In the genomic region with DNA sequence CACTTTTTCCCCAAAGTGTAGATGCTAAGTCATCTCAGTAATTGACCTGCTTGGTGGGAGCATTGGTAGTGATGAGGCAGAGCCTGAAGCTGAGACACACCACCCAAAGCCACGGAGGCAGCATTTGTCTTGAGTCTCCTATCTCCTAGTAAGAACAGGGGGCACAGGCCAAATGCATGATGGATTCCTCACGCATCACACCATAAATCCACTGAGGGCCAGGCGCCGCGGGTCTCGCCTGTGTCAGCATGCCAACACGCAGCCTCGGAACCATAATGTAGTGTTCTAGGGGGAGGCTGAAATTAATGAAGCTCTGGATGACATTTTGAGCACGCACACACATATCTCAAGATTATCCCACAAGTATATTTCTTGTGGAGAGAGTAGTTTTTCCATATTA, we compare ENCODE assay signal across 19 mouse cellular contexts.
DNase-seq lines count a peak whose midpoint lies in the region; ATAC-seq and TF ChIP-seq lines count a peak whose summit lies in the region.
"Had no signal": no experiment of that assay in that cellular context is flagged by ENCODE, and none has a peak within 500 bp of the region (broad histone marks: within the 10 kb centered on the region; RNA-seq: fewer than 3 reads in every experiment).

No protein-coding gene starts in this region.

- H3K36me3 ChIP-seq in lung, embryonic 14.5 days (ENCODE audit: insufficient read depth): no peaks in the 10 kb centered on the region
- H3K36me3 ChIP-seq in lung, postnatal 0 days (ENCODE audit: insufficient read depth, low read length): no peaks in the 10 kb centered on the region
- H3K36me3 ChIP-seq: G1E had no signal

- no peaks in the 10 kb centered on the region for H3K27me3 ChIP-seq in lung, embryonic 14.5 days (ENCODE audit: insufficient read depth, low read length)
- no peaks in the 10 kb centered on the region for H3K27me3 ChIP-seq in lung, postnatal 0 days (replicated peaks; ENCODE audit: insufficient read depth, low read length)
- H3K27me3 ChIP-seq: CH12.LX, Patski had no signal

- no peak for TF ChIP-seq CTCF in lung, embryonic 14.5 days (IDR thresholded peaks at IDR 0.05; ENCODE audit: low read depth)
- no peak for TF ChIP-seq CTCF in lung, postnatal 0 days (IDR thresholded peaks at IDR 0.05)

- WGBS in lung, embryonic 14.5 days: 55% methylated on average over 9 of the region's 9 CpGs
- 56% methylated on average over 9 of the region's 9 CpGs for WGBS in lung, postnatal 0 days

- no peak overlapping the region for H3K4me2 ChIP-seq in lung, embryonic 14.5 days
- H3K4me2 ChIP-seq in lung, postnatal 0 days (replicated peaks; ENCODE audit: low read depth, low read length): no peak overlapping the region

- TF ChIP-seq EP300 in lung, postnatal 0 days (IDR thresholded peaks at IDR 0.05): no peak

- no peak for ATAC-seq in lung, embryonic 14.5 days (ENCODE audit: insufficient read depth)
- ATAC-seq in lung, postnatal 0 days: no peak
- ATAC-seq: activated CD4-positive, CD25-positive, alpha-beta regulatory T cell, adult 4 months; CD4-positive, CD25-positive, alpha-beta regulatory T cell, adult 4 months; Patski had no signal

- peak; percentile 82 for DNase-seq in heart, adult 11 months
- DNase-seq in heart, postnatal 25 days (ENCODE audit: low spot score): no peak
- DNase-seq in lung, embryonic 14.5 days: peak; percentile 56
- DNase-seq in lung, postnatal 0 days (ENCODE audit: low spot score): no peak
- DNase-seq: adrenal gland, adult 2 months; adrenal gland, adult 8-10 months; adrenal gland, postnatal 10 days; adrenal gland, postnatal 14 days; adrenal gland, postnatal 25 days; adrenal gland, postnatal 36 days; B cell, adult 2 months; cerebellum, adult 11 months; cerebellum, adult 11-12 months; cerebellum, adult 18-20 months had no signal

- no peak overlapping the region for H3K27ac ChIP-seq in lung, embryonic 14.5 days (ENCODE audit: low read depth)
- H3K27ac ChIP-seq in lung, postnatal 0 days (ENCODE audit: low read length): no peak overlapping the region

- intact Hi-C loops in heart, postnatal 25 days (cut with DNase I): no loop called here

- H3K4me3 ChIP-seq in lung, embryonic 14.5 days (ENCODE audit: low read depth, low read length): no peak overlapping the region
- H3K4me3 ChIP-seq in lung, postnatal 0 days (ENCODE audit: low read depth, low read length): no peak overlapping the region

- H3K4me1 ChIP-seq in lung, embryonic 14.5 days (ENCODE audit: insufficient read depth): peaks cover 14% of the 10 kb centered on the region
- no peaks in the 10 kb centered on the region for H3K4me1 ChIP-seq in lung, postnatal 0 days (ENCODE audit: insufficient read depth, low read depth, low read length)

- no peak overlapping the region for H3K9ac ChIP-seq in lung, embryonic 14.5 days
- H3K9ac ChIP-seq in lung, postnatal 0 days (replicated peaks; ENCODE audit: low read depth): no peak overlapping the region

- H3K9me3 ChIP-seq in lung, embryonic 14.5 days (ENCODE audit: low read depth, low read length): no peaks in the 10 kb centered on the region
- H3K9me3 ChIP-seq in lung, postnatal 0 days (ENCODE audit: low read length): no peaks in the 10 kb centered on the region

Comparison
In these comparisons a context has a peak if more than half of its experiments do, and no peak if none do; other contexts are left out.
1. DNase-seq: peak in heart, adult 11 months (single experiment) and lung, embryonic 14.5 days (single experiment); none in heart, postnatal 25 days (single experiment) and lung, postnatal 0 days (single experiment).